Mouse (Mus musculus) hindbrain, embryonic 15.5 days (tissue): Measurements from ENCODE around the gene Spata13. TPM values are rescaled to one million over a fixed set of nuclear protein-coding genes. Genes with fewer than 3 reads are reported as not detected.

Source experiments
- ATAC-seq: fragments of 200-750 bp; cut with Nextera tagmentation; 2 replicates; pipeline ENCODE4 v1.8.0; 2017; ENCODE audit warnings: low read depth, moderate number of reproducible peaks, moderate TSS enrichment; ENCODE audit not compliant: low FRiP score
- H3K27ac ChIP-seq: fragments of 300-500 bp; sonication (generic); replicated peaks from 2 replicates; pipeline ENCODE4 v1.5.1; 2015; ENCODE audit warnings: mild to moderate bottlenecking, inconsistent platforms
- H3K27me3 ChIP-seq: fragments of 300-500 bp; sonication (generic); 2 replicates; pipeline ENCODE4 v1.6.1; 2015; ENCODE audit warnings: control low read depth, inconsistent platforms
- H3K36me3 ChIP-seq: fragments of 300-500 bp; sonication (generic); 2 replicates; pipeline ENCODE4 v1.6.1; 2015; ENCODE audit warnings: control low read depth, inconsistent platforms
- H3K4me1 ChIP-seq: fragments of 300-500 bp; sonication (generic); replicated peaks from 2 replicates; pipeline ENCODE4 v1.6.1; 2015; ENCODE audit warnings: control low read depth, inconsistent platforms
- H3K4me2 ChIP-seq: fragments of 300-500 bp; sonication (generic); 2 replicates; pipeline ENCODE4 v1.6.1; 2015; ENCODE audit warnings: moderate library complexity, mild to moderate bottlenecking, inconsistent platforms
- H3K4me3 ChIP-seq: fragments of 300-500 bp; sonication (generic); 2 replicates; pipeline ENCODE4 v1.5.1; 2015; ENCODE audit warnings: mild to moderate bottlenecking, inconsistent platforms
- H3K9ac ChIP-seq: fragments of 300-500 bp; sonication (generic); 2 replicates; pipeline ENCODE4 v1.6.1; 2015; ENCODE audit warnings: inconsistent platforms
- H3K9me3 ChIP-seq: fragments of 300-500 bp; sonication (generic); 2 replicates; pipeline ENCODE4 v1.6.1; 2016; ENCODE audit warnings: control low read depth, inconsistent platforms
- WGBS: fragments of 180-500 bp; shearing (Covaris S2); methylation state at CpG from one replicate; pipeline ENCODE4 v1.1.7; 2015; 5-methylcytosine and 5-hydroxymethylcytosine counted together
- polyA plus RNA-seq: library from polyadenylated mRNA; unstranded; fragments of >200 nt; fragmentation: Nextera tagmentation; extraction: Ambion mirVana; gene quantifications from 2 replicates; pipeline ENCODE4 v1.2.1, GENCODE M21; 2015

The Spata13 gene
- polyA plus RNA-seq, 1 experiment from 2014 or later: 20.5 TPM

DNA sequence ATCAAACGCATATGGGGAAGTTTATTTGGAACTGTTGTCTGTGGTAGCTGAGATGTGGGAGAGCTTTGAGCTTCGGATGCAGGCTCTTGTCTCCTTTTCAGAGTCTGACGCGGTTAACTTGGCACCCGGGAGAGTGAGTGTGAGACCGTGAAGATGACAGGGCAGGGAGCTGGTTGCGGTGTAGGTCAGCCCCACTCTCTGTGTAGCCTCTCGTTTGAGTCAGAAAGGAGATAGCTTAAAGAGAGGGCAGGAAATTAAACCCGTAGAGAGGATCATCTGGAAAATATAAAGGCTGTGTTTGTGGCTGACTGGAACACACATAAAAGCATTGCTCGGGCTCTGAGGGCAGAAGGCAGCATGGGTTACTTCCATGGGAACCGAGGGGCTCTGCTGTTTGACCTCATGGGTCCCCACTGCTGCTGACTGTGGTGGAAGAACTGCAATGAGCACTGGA, 173.1 kb downstream of the Spata13 start:
- no peaks in the 10 kb centered on the region for H3K27me3 ChIP-seq
- H3K4me1 ChIP-seq: no peaks in the 10 kb centered on the region
- no peak overlapping the region for H3K4me3 ChIP-seq
- no peak overlapping the region for H3K9ac ChIP-seq
- ATAC-seq: no peak
- peaks cover 17% of the 10 kb centered on the region for H3K36me3 ChIP-seq
- H3K4me2 ChIP-seq: no peak overlapping the region
- 59% methylated on average over 11 of the region's 11 CpGs for WGBS
- no peak overlapping the region for H3K27ac ChIP-seq
- H3K9me3 ChIP-seq: no peaks in the 10 kb centered on the region

DNA sequence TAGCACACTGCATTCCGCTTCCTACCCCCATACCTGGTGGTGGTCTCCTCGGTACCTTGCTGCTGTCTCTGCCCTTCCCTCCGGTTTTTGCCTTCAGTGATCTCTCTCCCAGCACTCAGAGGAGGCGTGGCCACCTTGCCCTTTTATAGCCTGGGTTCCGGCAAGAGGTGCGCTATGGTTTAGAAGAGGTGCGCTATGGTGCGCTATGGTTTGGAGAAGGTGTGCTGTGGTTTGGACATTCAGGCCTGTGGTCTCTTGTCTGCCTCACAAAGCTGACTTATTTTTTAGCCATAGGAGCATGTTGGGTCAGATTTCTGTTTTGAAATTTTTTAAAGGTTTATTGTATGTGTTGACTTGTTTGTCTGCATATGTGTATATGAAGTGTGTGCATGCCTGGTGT, 176.1 kb downstream of the Spata13 start:
- no peaks in the 10 kb centered on the region for H3K4me1 ChIP-seq
- H3K9me3 ChIP-seq: no peaks in the 10 kb centered on the region
- H3K4me3 ChIP-seq: no peak overlapping the region
- H3K27ac ChIP-seq: no peak overlapping the region
- H3K4me2 ChIP-seq: no peak overlapping the region
- peaks cover 10% of the 10 kb centered on the region; the same call in 1 of the 2 replicates for H3K36me3 ChIP-seq
- no peak overlapping the region for H3K9ac ChIP-seq
- 91% methylated on average over 8 of the region's 8 CpGs for WGBS
- H3K27me3 ChIP-seq: no peaks in the 10 kb centered on the region
- ATAC-seq: no peak

DNA sequence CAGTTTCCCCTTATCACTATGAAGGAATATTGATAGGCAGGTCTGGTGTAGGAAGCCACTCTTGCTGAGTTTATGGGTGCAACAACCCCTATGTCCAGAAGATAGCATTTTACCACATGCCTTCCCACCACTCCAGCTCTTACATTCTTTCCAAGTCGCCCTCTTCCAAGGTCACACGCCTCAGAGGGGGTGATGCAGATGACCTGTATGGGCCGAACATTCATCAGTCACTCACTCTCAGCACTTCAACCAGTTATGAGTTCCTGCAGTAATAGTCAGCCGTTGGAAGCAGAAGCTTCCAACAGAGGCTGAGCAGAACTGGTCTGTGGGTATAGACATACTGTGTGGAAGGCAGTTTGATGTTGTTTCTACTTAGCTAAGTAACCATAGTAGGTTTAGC, 177.7 kb downstream of the Spata13 start:
- Histone ChIP-seq H3K9me3 (no peaks in the 10 kb centered on the region), H3K9ac (no peak overlapping the region), H3K36me3 (peaks cover 9% of the 10 kb centered on the region; the same call in 1 of the 2 replicates), H3K4me2 (no peak overlapping the region), H3K4me3 (no peak overlapping the region), H3K27ac (no peak overlapping the region), H3K4me1 (no peaks in the 10 kb centered on the region), H3K27me3 (no peaks in the 10 kb centered on the region)
- 94% methylated on average over 4 of the region's 4 CpGs for WGBS
- no peak for ATAC-seq

Other genes starting within 250 kb of the Spata13 start
- 0.08 and 0.22 TPM in 2 replicates for gene C1qtnf9, start 134.1 kb downstream of the Spata13 start, polyA plus RNA-seq
- 18.6 and 20.2 TPM in 2 replicates for gene Mipep, start 150.6 kb downstream of the Spata13 start, polyA plus RNA-seq